Mouse (Mus musculus) mouse trophoblast stem cell (cell line): ENCODE data around the gene Fcrl6.

ENCODE experiments used
- in situ Hi-C, 2 experiments: fragments of 300-500 bp; cut with MseI, MboI; formaldehyde crosslinking; loops; 2 replicates in 1 of 2; 3 replicates in 1 of 2; pipeline ENCODE4 v1.15.1; 2025

Gene Fcrl6

GRCm38 (mm10) chr1:172550551-172550951 is 51.8 kb downstream of the Fcrl6 start:
- in situ Hi-C loops: no loop called here

- in situ Hi-C loops: no loop called here
These were observed 52.6 kb downstream of the Fcrl6 start for GRCm38 (mm10) chr1:172549717-172550116.

GRCm38 (mm10) chr1:172549314-172549713 is 53.0 kb downstream of the Fcrl6 start:
- in situ Hi-C loops: no loop called here

- in situ Hi-C loops: no loop called here
These were observed 53.9 kb downstream of the Fcrl6 start for GRCm38 (mm10) chr1:172548501-172548900.
